Mouse (Mus musculus): ENCODE results near the gene Frmd4a. TPM values are rescaled to one million over a fixed set of nuclear protein-coding genes. Genes with fewer than 3 reads are reported as not detected.

Gene Frmd4a
- polyA plus RNA-seq, 1 experiment: 106 TPM

DNA sequence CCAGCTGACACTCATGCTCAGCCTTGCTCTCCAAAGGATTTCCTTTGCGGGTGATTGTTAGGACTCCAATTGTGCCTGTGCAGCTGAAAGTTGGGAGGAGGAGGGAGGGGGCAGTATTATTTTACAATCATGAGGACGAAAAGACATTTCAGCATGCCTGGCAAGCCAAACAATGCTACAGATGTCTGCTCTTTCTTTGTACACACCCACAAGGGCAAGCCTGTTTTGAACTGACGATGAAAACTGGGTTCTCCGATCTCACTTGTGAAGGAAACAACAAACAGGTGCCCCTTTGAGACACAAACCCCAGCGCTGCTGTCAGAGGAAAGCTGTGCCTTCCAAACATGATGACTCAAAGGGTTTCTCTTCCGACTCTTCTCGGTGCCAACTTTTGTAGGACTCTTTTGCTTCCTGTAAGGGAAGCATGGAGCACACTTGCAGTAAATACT, 410.9 kb downstream of the Frmd4a start:
- no peak for TF ChIP-seq CTCF (IDR thresholded peaks at IDR 0.05; ENCODE audit: borderline replicate concordance, extremely low read depth, insufficient read depth, insufficient read length)
- TF ChIP-seq POLR2A (IDR thresholded peaks at IDR 0.05; ENCODE audit: borderline replicate concordance, extremely low read depth, insufficient read depth, insufficient read length, poor library complexity, severe bottlenecking): no peak

DNA sequence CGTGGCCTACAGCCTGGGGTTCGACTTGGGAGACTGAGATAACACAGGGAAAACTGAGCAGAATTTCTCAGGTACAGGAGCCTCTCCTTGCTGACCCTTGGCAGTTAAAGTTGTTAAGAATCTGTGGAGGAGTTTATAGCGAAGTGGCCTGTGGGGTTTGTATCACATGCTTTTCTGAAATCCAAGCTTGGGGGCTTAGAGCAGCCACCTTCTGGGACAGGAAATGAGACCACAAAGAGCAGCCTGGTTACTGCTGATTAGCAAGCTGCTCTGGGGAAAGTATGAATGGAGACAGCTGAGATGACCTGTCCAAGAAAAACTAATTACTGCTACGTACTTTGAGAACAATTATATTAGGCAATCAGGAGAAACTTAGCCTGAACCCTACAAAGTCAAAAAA, 415.6 kb downstream of the Frmd4a start:
- peak; percentile 50 for DNase-seq (ENCODE audit: low read depth)
- no peak for TF ChIP-seq CTCF (IDR thresholded peaks at IDR 0.05; ENCODE audit: borderline replicate concordance, extremely low read depth, insufficient read depth, insufficient read length)
- TF ChIP-seq POLR2A (IDR thresholded peaks at IDR 0.05; ENCODE audit: borderline replicate concordance, extremely low read depth, insufficient read depth, insufficient read length, poor library complexity, severe bottlenecking): no peak

More for the DNA sequence above, 410.9 kb downstream of the Frmd4a start:
- DNase-seq (ENCODE audit: low read depth): peak; percentile 59

DNA sequence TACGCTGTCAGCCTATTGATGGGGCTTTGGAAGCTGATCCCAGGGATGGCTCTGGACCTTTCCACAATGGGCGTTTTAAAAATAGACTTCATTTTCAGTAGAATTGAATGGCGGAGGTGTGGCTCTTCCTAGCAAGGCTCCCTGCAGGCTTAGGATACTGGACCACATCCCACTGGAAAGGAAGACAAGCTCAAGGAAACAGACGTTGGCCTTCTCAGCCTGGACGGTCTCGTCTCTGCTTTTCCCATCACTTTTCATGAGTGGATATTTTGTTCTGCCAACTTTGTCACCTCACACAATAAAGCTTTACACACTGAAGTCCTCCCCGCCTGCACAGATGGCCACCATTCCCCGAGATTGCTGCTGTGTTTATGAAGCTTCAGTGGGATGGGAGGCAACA, 417.5 kb downstream of the Frmd4a start:
- DNase-seq (ENCODE audit: low read depth): no peak
- no peak for TF ChIP-seq POLR2A (IDR thresholded peaks at IDR 0.05; ENCODE audit: borderline replicate concordance, extremely low read depth, insufficient read depth, insufficient read length, poor library complexity, severe bottlenecking)
- no peak for TF ChIP-seq CTCF (IDR thresholded peaks at IDR 0.05; ENCODE audit: borderline replicate concordance, extremely low read depth, insufficient read depth, insufficient read length)

DNA sequence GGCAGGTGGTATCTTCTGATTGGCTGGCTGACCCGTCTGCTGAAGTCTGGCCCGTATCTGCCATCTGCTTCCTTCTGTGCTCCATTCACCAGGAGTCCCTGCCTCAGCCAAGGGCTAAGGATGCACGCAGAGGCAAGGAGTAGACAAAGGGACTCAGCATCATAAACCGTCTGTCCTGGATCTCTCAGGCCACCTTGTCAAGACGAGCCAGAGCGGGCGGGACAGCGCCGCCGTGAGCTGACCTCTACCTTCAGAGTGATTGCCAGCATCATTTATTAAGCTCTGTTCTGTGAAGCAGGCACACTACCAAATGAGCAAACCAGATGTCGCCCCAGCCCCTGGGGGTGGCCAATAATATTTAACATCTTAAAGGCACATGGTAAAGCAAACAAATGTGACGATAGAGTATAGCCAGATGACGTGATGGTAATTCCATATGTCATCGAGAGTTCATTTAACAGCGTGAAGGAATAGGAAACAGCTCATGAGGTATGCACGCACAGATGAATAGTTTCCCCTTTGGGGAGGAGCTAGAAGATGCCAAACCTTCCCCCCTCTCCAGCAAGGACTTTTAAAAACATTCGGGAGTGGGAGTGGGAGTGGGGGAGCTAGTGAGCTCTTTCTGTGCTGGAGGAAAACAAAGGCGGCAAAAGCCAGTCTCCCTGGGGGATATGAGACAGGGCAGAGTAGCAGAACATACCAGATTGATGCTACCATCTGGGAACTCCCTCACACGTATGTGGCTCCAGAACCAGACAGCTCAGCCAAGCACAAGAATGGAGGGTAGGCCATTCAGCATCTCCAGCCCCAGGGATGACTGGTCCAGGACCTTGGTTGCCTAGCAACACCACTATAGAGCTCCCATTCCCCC, 419.1 kb downstream of the Frmd4a start:
- DNase-seq (ENCODE audit: low read depth): peak; percentile 93
- TF ChIP-seq CTCF (IDR thresholded peaks at IDR 0.05; ENCODE audit: borderline replicate concordance, extremely low read depth, insufficient read depth, insufficient read length) (no peak), POLR2A (IDR thresholded peaks at IDR 0.05; ENCODE audit: borderline replicate concordance, extremely low read depth, insufficient read depth, insufficient read length, poor library complexity, severe bottlenecking) (no peak)

DNA sequence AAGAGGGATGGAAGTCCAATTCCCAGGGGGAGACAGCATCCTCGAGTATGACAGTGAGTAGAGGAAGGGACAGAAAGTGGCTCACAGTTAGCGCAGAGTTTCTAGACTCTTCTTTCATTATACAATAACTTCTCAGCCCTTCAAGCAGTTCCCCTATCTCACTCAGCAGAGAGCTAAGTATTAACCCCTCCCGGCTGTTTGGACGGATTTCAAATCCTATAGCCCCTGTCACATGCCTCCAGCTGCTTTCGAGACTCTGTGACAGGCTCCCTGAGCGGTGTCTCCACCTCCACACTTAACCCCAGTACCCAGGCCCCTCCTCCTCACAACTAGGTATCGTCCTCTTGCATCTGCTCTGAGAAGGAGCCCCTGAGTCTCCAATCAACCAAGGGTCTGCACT, 421.2 kb downstream of the Frmd4a start:
- TF ChIP-seq POLR2A (IDR thresholded peaks at IDR 0.05; ENCODE audit: borderline replicate concordance, extremely low read depth, insufficient read depth, insufficient read length, poor library complexity, severe bottlenecking) (no peak), CTCF (IDR thresholded peaks at IDR 0.05; ENCODE audit: borderline replicate concordance, extremely low read depth, insufficient read depth, insufficient read length) (no peak)
- no peak for DNase-seq (ENCODE audit: low read depth)

DNA sequence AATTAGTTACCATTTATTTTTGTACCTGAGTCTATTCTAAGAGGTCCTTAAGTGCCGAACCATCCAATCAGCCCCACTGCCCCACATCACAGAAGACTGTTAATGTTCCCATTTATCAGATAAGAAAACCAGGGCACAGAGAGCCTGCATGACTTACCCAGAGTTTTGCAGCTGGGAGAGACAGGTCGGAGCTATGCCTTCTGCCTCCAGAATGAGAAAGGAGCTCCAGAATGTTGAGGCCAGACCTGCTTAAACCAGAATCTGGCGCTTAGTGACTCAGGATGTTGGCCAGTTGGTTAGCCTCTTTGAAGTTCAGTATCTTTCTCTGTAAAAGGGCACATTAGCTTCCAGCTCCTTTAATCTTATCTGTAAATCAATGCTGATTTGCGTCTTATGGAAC, 422.4 kb downstream of the Frmd4a start:
- DNase-seq (ENCODE audit: low read depth): no peak
- TF ChIP-seq POLR2A (IDR thresholded peaks at IDR 0.05; ENCODE audit: borderline replicate concordance, extremely low read depth, insufficient read depth, insufficient read length, poor library complexity, severe bottlenecking): no peak
- TF ChIP-seq CTCF (IDR thresholded peaks at IDR 0.05; ENCODE audit: borderline replicate concordance, extremely low read depth, insufficient read depth, insufficient read length): no peak

DNA sequence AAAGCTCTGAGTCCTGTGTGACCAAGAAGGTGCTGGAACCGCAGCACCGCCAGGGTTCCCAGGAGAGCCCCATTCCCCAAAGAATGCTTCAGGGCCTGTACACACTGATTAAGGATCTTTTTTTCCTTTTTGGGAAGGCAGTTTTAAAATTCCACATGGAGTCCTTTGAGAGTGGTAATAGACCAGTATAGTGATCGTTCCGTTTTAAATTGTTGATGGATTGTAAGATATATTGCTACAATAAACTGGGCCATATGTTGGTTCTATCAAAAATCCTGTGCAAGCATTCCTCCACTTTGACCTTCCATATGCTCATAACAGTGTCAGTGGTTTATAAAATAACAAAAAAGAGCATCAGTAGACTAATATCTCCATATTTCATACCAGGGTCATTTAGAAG, 424.3 kb downstream of the Frmd4a start:
- no peak for DNase-seq (ENCODE audit: low read depth)

DNA sequence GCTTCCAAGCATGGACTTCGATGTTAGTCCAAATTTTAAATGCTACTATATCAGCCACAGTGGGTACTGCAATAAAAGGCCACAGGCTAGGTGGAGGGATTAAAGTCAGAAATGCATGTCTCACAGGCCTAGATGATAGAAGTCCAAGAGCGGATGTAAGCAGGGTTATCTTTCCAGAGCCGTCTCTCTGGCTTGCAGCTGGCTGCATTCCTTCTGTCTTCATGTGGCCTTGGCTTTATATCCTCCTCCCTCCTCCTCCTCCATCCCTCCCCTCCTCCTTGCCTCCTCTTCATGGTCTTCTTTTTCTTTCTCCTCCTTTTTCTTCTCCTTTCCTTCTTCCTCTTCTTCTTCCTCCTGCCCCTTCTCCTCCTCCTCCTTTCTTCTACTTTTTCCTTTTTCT, 427.2 kb downstream of the Frmd4a start:
- TF ChIP-seq POLR2A (IDR thresholded peaks at IDR 0.05; ENCODE audit: borderline replicate concordance, extremely low read depth, insufficient read depth, insufficient read length, poor library complexity, severe bottlenecking): no peak
- TF ChIP-seq CTCF (IDR thresholded peaks at IDR 0.05; ENCODE audit: borderline replicate concordance, extremely low read depth, insufficient read depth, insufficient read length): no peak
- no peak for DNase-seq (ENCODE audit: low read depth)

More for the DNA sequence above, 424.3 kb downstream of the Frmd4a start:
- TF ChIP-seq POLR2A (IDR thresholded peaks at IDR 0.05; ENCODE audit: borderline replicate concordance, extremely low read depth, insufficient read depth, insufficient read length, poor library complexity, severe bottlenecking) (no peak), CTCF (IDR thresholded peaks at IDR 0.05; ENCODE audit: borderline replicate concordance, extremely low read depth, insufficient read depth, insufficient read length) (no peak)

DNA sequence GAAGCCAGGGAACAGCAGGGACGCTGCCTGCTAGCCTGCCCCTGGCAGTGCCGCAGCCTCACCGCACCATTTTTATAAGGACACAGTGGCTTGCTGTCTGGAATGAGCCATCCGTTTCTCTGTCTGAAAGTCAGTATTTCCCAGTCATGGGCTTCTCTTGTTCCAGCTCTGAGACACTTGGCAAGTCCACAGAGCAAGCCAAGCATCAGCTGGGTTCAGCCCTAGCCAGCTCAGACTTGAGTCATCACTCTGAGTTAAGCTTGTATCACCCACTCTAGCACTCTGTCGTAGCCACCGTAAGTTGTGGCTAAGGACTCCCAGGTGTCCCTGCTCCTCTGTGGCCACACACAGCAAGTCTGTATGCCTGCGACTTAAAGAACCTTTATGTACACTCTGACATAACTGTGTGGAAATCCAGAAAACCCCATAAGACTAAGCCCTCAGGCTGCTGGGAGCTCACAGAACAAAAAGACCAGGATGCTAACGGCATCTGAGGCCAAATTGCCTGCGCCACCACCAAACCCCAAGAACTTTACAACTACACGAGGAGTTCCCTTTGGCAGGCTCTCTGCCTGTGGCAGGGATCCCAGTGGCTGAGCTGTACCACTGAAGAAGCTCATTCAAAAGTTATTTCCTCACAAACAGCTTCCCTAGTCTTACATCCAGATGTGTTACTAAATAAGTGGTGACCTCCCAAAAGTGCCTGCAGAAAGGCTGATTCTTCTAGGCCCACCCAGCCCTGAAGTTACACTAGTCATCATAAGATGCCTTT, 428.3 kb downstream of the Frmd4a start:
- no peak for DNase-seq (ENCODE audit: low read depth)
- TF ChIP-seq POLR2A (IDR thresholded peaks at IDR 0.05; ENCODE audit: borderline replicate concordance, extremely low read depth, insufficient read depth, insufficient read length, poor library complexity, severe bottlenecking) (no peak), CTCF (IDR thresholded peaks at IDR 0.05; ENCODE audit: borderline replicate concordance, extremely low read depth, insufficient read depth, insufficient read length) (no peak)

DNA sequence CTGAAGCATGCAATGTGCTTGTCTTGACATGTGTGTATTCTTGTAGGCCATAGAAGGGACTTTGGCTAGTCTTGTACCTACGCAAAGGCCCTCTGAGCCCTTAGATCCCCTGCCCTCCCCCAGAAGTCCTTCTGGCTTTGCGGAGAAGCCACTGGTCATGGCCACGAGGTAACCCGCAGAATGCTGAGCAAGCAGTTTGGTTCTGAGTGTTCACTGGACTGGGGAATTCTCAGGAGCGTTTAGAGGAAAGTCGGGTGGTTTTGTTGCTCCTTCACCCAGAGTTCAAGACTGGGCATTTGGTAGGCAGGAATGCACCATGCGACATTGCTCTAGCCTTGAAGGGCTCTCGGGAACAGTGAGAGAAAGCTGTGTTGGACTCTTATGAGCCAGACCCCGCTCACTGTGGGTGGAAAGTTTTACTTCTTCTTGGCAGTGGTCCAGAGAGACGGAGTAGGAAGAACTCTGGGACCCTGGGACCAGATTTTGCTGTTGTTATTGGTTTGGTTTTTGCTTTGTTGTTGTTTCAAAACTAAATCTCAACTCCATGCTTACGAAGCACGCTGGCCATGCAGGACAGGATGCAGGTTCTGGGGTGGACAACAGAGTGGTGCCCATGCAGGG, 432.5 kb downstream of the Frmd4a start:
- DNase-seq (ENCODE audit: low read depth): no peak
- no peak for TF ChIP-seq POLR2A (IDR thresholded peaks at IDR 0.05; ENCODE audit: borderline replicate concordance, extremely low read depth, insufficient read depth, insufficient read length, poor library complexity, severe bottlenecking)
- no peak for TF ChIP-seq CTCF (IDR thresholded peaks at IDR 0.05; ENCODE audit: borderline replicate concordance, extremely low read depth, insufficient read depth, insufficient read length)
